Mouse (Mus musculus) G1E (cell line): ENCODE data around the gene Trdmt1. TPM values are rescaled to one million over a fixed set of nuclear protein-coding genes. Genes with fewer than 3 reads are reported as not detected.

ENCODE experiments used
- ATAC-seq: 2 replicates; pipeline ENCODE4 v1.8.0; 2016; ENCODE audit warnings: mild to moderate bottlenecking; ENCODE audit not compliant: insufficient number of reproducible peaks, poor library complexity, low FRiP score, severe bottlenecking; ENCODE audit errors: extremely low read depth
- DNase-seq: peaks from one replicate; pipeline ENCODE4 v3.0.0; 2012; ENCODE audit warnings: low spot score
- H3K27me3 ChIP-seq: 2 replicates; pipeline ENCODE4 v1.6.1; 2012; ENCODE audit warnings: mild to moderate bottlenecking, low read length, inconsistent platforms; ENCODE audit not compliant: insufficient read depth
- H3K36me3 ChIP-seq: replicated peaks from 2 replicates; pipeline ENCODE3; 2012; ENCODE audit warnings: mild to moderate bottlenecking, inconsistent platforms
- H3K4me1 ChIP-seq: 2 replicates; pipeline ENCODE4 v1.6.1; 2012; ENCODE audit warnings: low read depth, low read length, inconsistent platforms, mixed read lengths; ENCODE audit not compliant: insufficient read depth
- H3K4me3 ChIP-seq: 2 replicates; pipeline ENCODE4 v1.5.1; 2012; ENCODE audit warnings: low read depth, mild to moderate bottlenecking, inconsistent platforms, low read length, moderate library complexity, mixed read lengths
- H3K9me3 ChIP-seq: replicated peaks from 2 replicates; pipeline ENCODE4 v1.6.1; 2012; ENCODE audit warnings: inconsistent platforms
- CTCF ChIP-seq: IDR thresholded peaks from 2 replicates; pipeline ENCODE4 v1.5.1; 2012; ENCODE audit warnings: low read depth, low read length, inconsistent platforms, mixed read lengths
- GATA1 ChIP-seq: IDR thresholded peaks from 2 replicates; pipeline ENCODE4 v1.6.1; 2012; ENCODE audit warnings: borderline replicate concordance, low read length, inconsistent platforms, mixed read lengths
- GATA2 ChIP-seq: IDR thresholded peaks from 2 replicates; pipeline ENCODE4 v1.6.1; 2012; ENCODE audit warnings: low read depth, low read length, inconsistent platforms, borderline replicate concordance
- POLR2AphosphoS5 ChIP-seq: IDR thresholded peaks from 2 replicates; pipeline ENCODE4 v1.6.1; 2012; ENCODE audit warnings: low read depth, low read length, inconsistent platforms; ENCODE audit not compliant: insufficient replicate concordance
- TAL1 ChIP-seq: conservative IDR thresholded peaks from 2 replicates; pipeline ENCODE4 v1.6.1; 2012; ENCODE audit warnings: low read depth, low read length, inconsistent platforms, mixed read lengths
- polyA plus RNA-seq: library from polyadenylated mRNA; stranded (reverse); fragments of >175 nt; gene quantifications from 2 replicates; pipeline ENCODE4 v1.2.3, GENCODE M21; 2012
- total RNA-seq, 2 experiments: library from RNA; stranded (forward) in 1 of 2; stranded (reverse) in 1 of 2; fragments of 200-1000 nt in 1 of 2; fragments of >200 nt in 1 of 2; fragmentation: Nextera tagmentation in 1 of 2; gene quantifications; 2 replicates each; pipeline ENCODE4 v1.2.3; 2014 to 2017

Trdmt1 gene
- total and polyA plus RNA-seq, 3 experiments = 0.56 to 20.2 (median 9.1) TPM

DNA sequence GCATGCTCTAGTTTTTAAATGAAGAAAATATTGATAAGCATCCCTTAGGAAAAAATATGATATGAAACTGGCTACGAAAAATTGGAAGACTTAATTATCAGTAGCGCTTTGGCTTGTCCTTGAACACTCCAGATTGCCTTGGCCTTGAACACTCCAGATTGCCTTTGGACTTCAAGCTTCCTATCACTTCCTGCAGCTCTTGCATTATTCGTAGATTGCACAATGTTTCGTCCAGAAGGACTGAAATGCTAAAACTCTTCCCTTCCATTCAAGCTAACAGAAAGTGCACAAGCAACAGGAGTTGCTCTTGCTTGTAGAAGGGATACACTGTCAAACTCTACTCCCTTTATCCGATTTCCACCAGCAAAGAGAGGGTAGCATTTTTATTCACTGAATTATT, 14.8 kb upstream of the Trdmt1 start:
- ATAC-seq = no peak
- Histone ChIP-seq H3K9me3 (no peaks in the 10 kb centered on the region), H3K4me3 (no peak overlapping the region), H3K27me3 (peaks cover 29% of the 10 kb centered on the region), H3K4me1 (no peaks in the 10 kb centered on the region), H3K36me3 (no peaks in the 10 kb centered on the region)
- TF ChIP-seq CTCF (no peak), TAL1 (no peak), POLR2AphosphoS5 (no peak), GATA2 (no peak), GATA1 (no peak)
- no peak for DNase-seq

DNA sequence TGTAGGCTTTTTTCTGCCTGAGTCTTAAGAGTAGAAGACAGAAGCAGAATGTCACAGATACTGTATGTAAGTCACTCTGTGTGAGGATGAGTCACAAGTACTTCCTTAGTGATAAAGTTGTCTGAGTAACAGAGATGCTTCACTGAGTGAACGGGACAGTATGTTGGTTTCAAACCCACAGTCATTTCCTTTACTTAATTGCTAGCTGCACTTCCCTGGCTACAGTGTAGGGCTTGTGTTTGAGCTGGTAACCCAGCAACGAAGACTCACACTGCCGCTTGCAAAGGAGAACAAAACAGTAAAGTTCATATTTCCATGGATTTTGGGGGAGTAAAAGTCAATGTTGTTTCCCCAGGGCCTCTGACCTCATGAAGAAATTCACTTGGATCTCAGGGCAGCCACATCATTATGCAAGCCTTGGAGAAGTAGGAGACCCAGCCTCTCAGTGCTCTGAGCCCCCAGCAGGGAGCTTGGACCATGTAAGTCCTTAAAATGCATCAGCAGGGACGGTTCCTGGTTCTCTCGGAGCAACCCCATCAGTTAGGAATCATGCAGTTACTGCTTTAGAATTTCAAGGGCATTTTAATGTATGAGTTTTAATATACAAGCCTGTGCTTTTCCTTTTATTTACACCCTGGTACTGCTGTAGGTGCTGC, 14.3 kb upstream of the Trdmt1 start:
- Histone ChIP-seq H3K4me3 (no peak overlapping the region), H3K4me1 (no peaks in the 10 kb centered on the region), H3K36me3 (no peaks in the 10 kb centered on the region), H3K27me3 (peaks cover 35% of the 10 kb centered on the region), H3K9me3 (no peaks in the 10 kb centered on the region)
- TF ChIP-seq CTCF (no peak), POLR2AphosphoS5 (no peak), GATA1 (no peak), GATA2 (no peak), TAL1 (no peak)
- DNase-seq (no peak), ATAC-seq (peak; percentile 66)

DNA sequence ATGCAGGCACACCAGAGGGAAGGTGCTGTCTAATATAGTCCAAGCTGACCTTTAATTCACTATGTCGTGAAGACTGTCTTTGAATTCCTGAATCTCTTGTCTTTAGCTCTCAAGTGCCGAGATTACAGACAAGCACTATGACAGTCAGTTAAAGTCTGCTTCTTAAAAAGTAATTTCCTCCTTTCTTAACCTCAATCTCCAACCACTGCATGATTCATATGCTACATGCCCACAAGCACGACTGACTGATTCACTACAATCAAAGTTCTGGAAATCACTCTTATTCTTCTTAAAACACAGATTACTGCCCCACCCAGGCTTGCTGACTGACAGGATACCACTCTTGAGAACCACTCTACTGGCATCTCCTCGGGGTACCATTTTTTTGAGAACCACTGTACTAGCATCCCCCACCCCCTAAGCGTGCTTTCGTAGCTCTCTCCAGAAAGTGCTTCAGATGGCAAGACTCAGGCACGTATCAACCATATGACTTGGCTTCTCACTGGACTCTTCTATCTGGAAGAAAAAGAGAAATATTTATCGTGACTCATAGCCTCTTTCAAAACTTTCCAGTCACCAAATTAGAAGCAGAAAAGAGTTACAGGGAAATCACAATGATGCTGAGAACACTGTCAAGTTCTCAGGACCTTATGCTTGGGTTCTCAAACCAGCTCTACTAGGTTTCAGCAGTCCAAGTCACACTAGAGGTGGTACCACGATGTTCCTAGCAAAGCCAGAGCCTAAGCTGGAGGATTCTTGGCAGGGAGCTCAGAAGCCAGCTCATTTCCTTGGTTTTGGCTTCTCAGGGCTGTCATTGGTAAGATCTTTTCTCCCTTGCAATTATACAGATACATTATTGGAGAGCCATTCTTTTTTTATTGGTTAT, 12.9 kb upstream of the Trdmt1 start:
- Histone ChIP-seq H3K36me3 (no peaks in the 10 kb centered on the region), H3K4me1 (no peaks in the 10 kb centered on the region), H3K4me3 (no peak overlapping the region), H3K9me3 (no peaks in the 10 kb centered on the region), H3K27me3 (peaks cover 35% of the 10 kb centered on the region)
- DNase-seq (no peak), ATAC-seq (no peak)
- TF ChIP-seq POLR2AphosphoS5 (no peak), TAL1 (no peak), GATA2 (no peak), CTCF (no peak), GATA1 (no peak)

DNA sequence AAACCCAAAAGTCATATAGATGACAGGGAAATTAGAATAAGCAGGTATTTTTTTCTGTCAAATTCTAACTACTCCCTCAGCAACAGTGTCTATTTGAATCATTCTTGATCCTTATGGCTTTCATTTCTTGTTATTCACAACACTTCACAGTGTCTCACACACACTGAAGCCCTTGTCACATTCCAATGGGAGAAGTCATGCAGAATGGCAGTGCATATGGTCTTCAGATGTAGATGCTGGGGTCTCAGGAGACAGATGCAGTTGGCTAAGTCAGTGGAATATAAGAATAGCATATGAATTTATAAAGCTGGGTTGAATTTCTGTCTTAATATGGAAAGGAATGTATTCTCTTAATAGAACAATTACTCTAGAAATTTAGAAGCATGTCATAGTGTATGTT, 11.8 kb upstream of the Trdmt1 start:
- H3K27me3 ChIP-seq = peaks cover 34% of the 10 kb centered on the region
- H3K36me3 ChIP-seq = no peaks in the 10 kb centered on the region
- H3K4me1 ChIP-seq = no peaks in the 10 kb centered on the region
- DNase-seq (no peak), ATAC-seq (no peak)
- H3K9me3 ChIP-seq = no peaks in the 10 kb centered on the region
- no peak overlapping the region for H3K4me3 ChIP-seq
- TF ChIP-seq TAL1 = no peak
- no peak for TF ChIP-seq POLR2AphosphoS5
- TF ChIP-seq CTCF = no peak
- TF ChIP-seq GATA1 = no peak
- TF ChIP-seq GATA2 = no peak

DNA sequence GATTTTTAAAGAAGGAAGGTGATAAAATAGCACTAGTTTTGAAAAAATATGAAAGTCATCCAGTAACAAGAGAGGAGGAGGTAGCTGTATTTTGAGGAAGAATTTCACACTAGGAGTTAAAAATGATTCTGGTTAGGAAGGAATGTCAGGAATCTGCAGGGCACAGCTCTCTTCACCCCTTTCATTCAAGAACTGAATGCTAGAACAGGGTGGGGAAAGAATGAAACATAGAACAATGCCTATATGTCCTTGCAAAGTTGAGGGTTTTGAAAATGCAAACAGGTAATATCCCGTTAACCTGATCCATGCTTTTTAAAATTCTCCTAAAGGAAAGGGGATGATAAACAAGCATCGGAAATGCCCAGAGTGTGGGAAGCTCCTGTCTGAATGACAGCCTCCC, 9.5 kb upstream of the Trdmt1 start:
- Histone ChIP-seq H3K4me3 (no peak overlapping the region), H3K27me3 (peaks cover 23% of the 10 kb centered on the region), H3K9me3 (no peaks in the 10 kb centered on the region), H3K36me3 (no peaks in the 10 kb centered on the region), H3K4me1 (no peaks in the 10 kb centered on the region)
- DNase-seq = no peak
- no peak for TF ChIP-seq POLR2AphosphoS5
- no peak for TF ChIP-seq CTCF
- no peak for TF ChIP-seq TAL1
- no peak for TF ChIP-seq GATA1
- no peak for TF ChIP-seq GATA2
- no peak for ATAC-seq

DNA sequence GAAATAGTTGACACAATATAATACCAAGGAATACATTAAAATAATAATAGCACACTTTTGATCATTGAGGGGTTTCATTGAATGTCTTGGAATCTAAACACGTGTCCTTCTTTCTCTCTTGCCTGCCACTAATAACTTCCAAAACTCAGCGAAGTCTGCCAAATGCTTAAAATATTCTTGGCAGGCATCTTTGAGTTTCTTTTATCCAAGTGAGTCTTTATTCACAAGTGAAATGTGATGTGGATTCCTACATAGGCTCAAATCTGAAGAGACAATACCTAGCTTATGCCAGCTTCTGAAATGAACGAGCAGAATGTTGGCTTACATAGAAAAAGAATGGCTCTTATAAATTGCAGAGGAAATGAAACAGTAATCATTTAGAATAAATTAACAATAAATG, 4.3 kb upstream of the Trdmt1 start:
- Histone ChIP-seq H3K36me3 (no peaks in the 10 kb centered on the region), H3K9me3 (no peaks in the 10 kb centered on the region)
- ATAC-seq = no peak

More for the DNA sequence above, 4.3 kb upstream of the Trdmt1 start:
- Histone ChIP-seq H3K4me1 (peaks cover 8% of the 10 kb centered on the region), H3K27me3 (no peaks in the 10 kb centered on the region), H3K4me3 (no peak overlapping the region)
- DNase-seq = no peak
- no peak for TF ChIP-seq CTCF
- TF ChIP-seq GATA1 = no peak
- TF ChIP-seq GATA2 = no peak
- TF ChIP-seq TAL1 = no peak
- no peak for TF ChIP-seq POLR2AphosphoS5
